Mouse (Mus musculus): ENCODE measurements at regions not wholly inside any gene's neighbourhood (a gene's known extent, or its start where the extent isn't known, plus 50 kb on each side); places are given as distances from the start of the nearest gene placed in this dataset.

DNA sequence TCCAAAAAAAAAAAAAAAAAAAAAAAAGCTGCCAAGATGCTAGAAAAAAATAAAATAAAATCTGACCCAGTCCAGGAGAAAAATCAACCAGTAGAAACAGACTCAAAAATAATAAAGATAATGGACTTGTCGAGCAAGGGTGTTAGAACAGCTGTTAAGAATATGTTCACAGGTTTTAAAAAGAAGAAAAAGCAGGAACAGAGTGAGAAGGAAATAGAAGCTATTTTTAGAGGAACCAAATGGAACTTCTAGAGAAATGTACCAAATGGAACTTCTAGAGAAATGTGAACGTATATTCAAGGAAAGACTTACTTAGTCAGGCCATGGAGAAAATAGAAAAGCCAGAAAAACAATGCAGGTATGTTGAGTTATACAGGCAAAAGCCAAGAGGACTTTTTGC is 662.4 kb upstream of the Jmjd1c start:
- no peak for ATAC-seq (replicated peaks; ENCODE audit: insufficient number of reproducible peaks, low FRiP score, low TSS enrichment, poor library complexity, severe bottlenecking)

DNA sequence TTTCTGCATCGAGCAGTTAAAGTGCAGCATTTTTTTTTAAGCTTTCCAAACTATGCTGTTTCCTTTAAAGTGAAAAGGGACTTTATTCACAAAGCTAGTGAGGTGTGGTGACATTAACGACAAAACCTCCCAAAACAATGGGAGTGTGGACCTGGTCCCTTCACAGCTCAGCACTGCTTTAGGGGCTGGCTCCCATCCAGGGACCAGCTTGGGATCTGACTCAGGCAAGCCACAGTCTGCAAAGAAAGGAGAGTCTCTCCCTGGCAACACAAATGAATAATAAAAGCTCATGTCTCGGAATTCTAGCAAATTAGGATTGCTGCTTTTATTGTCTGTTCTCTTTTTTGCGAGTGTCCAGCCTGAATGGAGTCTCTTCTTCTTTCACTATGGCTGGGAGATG is 625.2 kb upstream of the Jmjd1c start:
- ATAC-seq (replicated peaks; ENCODE audit: insufficient number of reproducible peaks, low FRiP score, low TSS enrichment, poor library complexity, severe bottlenecking) = no peak

DNA sequence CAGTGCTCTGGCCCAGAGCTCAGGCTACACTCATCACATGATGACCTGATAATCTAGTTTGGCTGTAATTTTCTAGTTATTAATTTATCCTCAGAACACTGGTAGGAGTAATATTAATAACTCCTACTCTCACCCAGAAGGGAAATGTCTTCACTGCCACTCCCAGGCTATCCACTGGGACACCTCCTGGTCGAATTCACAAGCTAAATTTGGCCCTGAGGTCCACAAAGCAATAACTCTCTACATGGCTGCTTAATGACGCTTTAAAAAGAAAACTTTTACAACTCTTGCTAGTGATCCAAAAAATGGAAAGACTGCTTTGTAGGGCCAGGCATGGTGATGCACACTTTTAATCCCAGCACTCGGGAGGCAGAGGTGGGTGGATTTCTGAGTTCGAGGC is 623.9 kb upstream of the Jmjd1c start:
- no peak for ATAC-seq (replicated peaks; ENCODE audit: insufficient number of reproducible peaks, low FRiP score, low TSS enrichment, poor library complexity, severe bottlenecking)

DNA sequence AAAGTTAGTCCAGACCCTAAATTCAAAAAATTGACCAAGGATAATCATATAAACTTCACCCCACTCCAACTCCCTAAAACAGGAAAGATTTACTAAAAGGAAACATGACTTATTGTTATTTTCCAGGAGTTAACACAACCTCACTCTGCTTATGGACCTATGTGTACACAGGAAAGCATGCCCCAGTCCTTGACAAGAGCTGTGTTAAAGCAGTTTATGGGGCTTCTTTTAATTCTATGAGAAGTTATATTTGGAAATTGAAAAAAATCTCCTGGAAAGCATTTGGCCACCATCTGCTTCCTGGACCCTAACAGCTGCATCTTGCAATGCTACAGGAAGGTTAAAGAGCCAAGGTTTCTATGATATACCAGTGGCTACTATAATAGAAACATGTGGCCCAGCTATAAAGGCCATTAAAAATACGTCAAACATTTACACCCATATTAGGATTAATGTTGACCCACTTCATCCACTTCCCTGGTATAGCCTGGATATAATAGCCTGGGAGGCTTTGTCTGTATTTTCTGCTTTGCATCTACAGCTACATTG is 620.7 kb upstream of the Jmjd1c start:
- ATAC-seq (replicated peaks; ENCODE audit: insufficient number of reproducible peaks, low FRiP score, low TSS enrichment, poor library complexity, severe bottlenecking) = no peak

DNA sequence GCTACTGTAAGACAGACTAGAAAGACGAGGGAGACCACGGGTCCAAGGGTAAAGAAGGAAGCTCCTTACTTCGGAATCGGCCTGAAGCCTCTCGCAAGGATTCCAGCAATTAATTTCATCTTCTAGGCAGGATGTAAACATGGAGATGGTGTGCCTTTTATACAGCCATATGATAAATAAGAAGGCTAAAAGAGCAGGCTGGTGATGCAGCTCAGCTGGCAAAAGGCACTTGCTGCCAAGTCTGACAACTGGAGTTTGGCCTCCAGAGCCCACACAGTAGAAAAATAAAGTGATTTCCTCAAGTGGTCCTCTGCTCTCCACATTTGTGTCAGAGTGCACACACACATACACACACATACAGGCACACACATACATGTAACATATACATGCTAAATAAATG is 605.1 kb upstream of the Jmjd1c start:
- no peak for ATAC-seq (replicated peaks; ENCODE audit: insufficient number of reproducible peaks, low FRiP score, low TSS enrichment, poor library complexity, severe bottlenecking)

DNA sequence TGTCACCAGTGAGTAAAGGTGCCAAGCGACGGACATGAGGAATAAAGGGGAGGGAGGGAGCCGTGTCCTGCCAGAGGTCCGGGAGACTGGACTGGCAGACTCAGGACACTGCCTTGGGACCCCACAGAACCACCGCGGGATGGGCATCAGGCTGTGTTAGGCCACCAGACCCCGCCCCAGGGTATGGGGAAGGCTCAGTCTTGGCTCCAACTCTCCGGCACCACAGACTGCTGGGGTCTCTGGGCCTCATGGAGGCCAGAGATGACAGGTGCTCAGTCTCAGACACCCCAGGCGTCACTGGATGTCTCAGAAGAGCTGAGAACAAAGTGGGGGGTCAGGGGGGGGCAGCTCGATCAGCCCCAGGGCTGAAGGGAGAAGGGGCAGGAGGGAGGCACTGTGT is 604.1 kb upstream of the Jmjd1c start:
- ATAC-seq (replicated peaks; ENCODE audit: insufficient number of reproducible peaks, low FRiP score, low TSS enrichment, poor library complexity, severe bottlenecking) = no peak; the same call in 1 of the 2 replicates

DNA sequence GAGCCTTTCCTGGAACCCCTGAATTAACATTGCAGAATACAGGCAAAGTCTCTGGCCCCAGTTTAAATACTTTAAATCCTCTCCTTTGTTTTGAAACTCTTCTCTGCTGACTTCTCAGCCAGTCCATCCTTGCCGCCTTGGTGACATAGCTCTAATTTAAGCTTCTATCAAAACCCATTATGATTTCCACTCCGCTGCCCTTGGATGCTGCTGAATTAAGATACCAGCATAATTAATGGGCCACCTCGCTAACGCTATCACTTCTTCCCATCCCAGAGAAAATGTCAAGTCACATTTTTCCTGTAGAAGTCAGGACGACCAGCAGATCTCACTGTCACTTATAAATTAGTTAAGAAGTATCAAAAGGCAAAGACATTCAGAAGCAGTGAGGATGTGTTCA is 556.1 kb upstream of the Jmjd1c start:
- no peak for ATAC-seq (replicated peaks; ENCODE audit: insufficient number of reproducible peaks, low FRiP score, low TSS enrichment, poor library complexity, severe bottlenecking)

DNA sequence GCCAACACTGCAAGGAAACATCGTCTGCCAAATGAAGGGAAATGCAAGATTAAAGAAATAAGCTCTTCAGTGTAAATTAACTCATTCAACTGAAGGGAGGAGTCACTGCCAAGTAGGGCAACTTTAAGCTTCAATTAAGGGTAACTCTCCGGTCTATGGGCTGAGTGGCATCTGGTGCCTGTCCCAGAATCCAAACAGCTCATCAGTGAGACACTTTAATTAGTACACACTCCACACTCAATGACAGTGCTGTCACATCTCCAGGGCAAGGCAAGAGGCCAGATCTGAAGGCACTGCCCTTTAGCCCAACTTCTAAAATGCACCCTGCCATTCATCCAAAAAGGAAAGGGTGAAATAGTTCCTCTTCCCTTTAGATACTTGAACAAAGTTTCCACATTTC is 549.3 kb upstream of the Jmjd1c start:
- no peak for ATAC-seq (replicated peaks; ENCODE audit: insufficient number of reproducible peaks, low FRiP score, low TSS enrichment, poor library complexity, severe bottlenecking)

DNA sequence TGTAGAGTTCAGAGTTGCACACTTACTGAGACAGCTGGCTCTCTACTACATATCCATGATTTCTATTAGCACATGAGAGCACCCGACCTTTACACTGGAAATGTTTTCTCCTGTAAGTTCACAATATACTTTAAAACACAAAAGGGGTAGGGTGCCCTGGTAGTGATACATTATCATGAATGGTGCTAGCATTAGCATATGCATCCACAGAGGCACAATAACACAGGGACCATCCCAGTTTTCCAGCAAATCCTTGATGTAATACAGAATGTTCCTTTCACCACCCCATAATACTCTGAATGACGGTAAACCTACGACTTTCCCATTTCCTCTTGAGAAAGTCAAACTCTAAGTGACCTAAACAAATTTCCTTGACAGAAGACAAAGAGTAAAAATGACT is 548.3 kb upstream of the Jmjd1c start:
- ATAC-seq (replicated peaks; ENCODE audit: insufficient number of reproducible peaks, low FRiP score, low TSS enrichment, poor library complexity, severe bottlenecking) = no peak

DNA sequence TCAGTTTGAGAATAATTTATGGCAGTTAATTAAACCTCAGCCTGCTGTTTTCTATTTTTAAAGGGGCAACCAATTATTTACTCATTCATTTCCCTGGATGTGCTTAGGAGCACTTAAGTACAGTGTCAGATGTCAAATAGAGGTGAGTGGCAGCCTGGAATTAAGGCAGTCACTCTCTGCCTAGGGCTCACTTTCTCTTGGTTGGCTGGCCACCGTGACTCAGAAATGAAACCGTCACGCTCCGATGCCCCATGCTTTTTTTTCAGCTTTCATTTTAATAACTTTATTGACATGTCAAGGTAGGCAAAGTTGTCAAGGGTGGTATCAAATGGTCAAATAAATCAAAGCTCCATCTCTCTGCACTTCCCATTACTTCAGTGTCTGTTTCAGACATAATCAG is 547.9 kb upstream of the Jmjd1c start:
- no peak for ATAC-seq (replicated peaks; ENCODE audit: insufficient number of reproducible peaks, low FRiP score, low TSS enrichment, poor library complexity, severe bottlenecking)

DNA sequence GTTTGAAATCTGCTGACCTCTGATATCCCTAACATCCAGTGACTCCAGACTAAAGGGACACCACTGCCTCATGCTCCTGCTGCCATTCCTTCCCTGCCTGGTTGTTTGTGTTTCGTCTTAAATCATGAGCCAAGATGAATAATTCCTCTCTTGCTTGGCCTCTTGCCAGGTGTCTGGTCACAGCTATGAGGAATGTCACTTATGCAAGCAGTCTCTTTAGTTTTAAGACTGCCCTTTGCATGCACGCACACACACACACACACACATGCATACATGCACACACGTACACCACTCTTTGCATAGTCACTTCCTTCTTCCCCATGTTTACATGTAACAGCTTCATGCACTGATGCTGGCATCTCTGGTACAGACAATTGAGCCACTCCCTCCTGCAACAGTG is 543.0 kb upstream of the Jmjd1c start:
- ATAC-seq (replicated peaks; ENCODE audit: insufficient number of reproducible peaks, low FRiP score, low TSS enrichment, poor library complexity, severe bottlenecking) = no peak

DNA sequence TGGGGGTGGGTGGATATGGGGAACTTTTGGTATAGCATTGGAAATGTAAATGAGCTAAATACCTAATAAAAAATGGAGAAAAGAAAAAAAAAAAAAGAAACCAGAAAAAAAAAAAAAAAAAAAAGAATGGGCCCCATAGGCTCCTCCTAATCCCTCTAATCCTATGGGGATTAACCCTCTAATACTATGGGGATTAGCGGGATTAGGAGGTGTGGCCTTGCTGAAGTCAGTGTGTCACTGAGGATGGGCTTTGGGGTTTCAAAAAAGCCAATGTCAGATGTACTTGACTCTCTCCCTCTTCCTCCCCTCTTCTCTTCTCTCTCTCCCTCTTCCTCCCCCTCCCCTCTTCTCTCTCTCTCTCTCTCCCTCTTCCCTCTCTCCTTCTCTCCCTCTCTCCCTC is 541.7 kb upstream of the Jmjd1c start:
- no peak for ATAC-seq (replicated peaks; ENCODE audit: insufficient number of reproducible peaks, low FRiP score, low TSS enrichment, poor library complexity, severe bottlenecking)

DNA sequence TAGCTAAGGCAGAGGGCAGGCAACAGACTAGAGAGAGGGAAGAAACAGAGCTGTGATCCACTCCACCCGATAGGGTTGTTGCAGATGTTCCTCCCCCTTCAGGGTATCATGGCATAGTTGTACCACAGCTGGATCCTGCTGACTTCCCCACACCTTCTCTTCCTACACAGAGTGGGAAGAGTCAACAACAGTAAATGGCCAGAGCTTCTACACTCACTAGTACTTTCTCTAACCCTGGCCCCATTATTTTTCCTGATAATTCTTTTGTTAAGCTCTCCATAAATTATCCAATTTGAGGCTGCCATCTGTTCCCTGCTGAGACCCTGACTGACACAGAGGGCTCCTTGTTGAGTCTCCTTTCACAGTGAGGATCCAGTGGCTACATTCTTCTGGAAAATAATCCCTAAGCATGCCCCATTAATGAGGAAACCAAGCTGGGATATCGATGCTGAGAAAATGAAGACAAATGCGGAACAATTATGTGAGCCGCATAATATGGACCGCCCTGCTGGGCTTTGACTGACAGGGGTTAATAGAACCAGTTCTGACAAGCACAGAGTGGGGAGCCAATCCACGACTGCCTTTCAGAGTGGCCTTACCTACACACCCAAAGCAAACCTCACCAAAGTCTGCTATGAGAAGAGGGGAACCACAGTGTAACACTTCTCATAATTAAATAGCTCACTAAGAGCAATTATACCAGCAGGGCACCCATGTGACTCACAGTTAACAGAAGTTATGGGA is 537.7 kb upstream of the Jmjd1c start:
- ATAC-seq (replicated peaks; ENCODE audit: insufficient number of reproducible peaks, low FRiP score, low TSS enrichment, poor library complexity, severe bottlenecking) = no peak

DNA sequence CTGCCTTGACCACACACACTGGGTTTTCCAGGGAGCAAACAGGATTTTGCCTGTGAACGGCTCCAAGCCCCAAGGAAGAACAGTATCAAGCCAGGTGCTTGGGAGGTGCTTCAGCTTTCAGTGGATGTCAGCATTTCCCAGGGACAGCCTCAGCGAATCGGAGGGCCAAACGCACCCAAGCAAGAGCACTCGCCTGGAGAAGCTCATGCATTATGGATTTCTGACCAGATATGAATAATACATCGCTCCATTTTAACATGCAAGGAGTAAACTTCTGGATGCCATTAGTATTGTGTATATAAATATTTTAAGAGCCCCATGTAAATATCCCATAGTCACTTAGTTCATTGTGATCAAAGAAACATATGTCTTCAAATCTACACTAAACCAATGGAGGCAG is 530.6 kb upstream of the Jmjd1c start:
- ATAC-seq (replicated peaks; ENCODE audit: insufficient number of reproducible peaks, low FRiP score, low TSS enrichment, poor library complexity, severe bottlenecking) = no peak

DNA sequence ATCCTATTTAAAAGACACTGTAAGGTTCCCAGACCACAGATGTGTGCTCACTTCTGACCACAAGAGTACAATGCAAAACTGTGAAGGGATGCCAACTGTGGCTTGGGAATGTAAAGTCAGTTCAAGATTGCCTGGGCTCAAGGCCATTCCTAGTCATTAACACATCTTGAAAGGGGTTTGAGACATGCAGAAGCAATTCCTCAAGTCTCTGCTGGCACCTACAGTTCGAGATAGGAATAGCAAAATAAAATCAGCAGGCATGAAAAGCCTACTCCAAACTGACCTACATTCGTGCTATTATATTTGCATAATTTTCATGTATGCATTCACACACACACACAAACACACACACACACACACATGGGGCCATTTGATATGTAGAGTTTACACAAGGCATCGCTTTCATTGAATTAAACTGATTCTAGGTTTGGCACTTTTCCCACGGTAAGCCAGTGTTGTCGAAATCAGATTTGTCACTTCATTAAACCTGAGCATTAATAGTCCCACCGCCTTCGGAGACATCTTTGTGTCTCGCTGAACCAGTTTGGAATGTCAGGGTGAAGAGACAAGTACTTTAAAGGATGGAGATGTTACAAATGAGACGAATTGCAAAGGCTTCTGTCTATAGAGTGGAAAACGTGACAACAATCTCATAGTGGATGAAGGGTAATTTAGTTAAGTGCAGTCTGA is 520.9 kb upstream of the Jmjd1c start:
- ATAC-seq (replicated peaks; ENCODE audit: insufficient number of reproducible peaks, low FRiP score, low TSS enrichment, poor library complexity, severe bottlenecking) = no peak

DNA sequence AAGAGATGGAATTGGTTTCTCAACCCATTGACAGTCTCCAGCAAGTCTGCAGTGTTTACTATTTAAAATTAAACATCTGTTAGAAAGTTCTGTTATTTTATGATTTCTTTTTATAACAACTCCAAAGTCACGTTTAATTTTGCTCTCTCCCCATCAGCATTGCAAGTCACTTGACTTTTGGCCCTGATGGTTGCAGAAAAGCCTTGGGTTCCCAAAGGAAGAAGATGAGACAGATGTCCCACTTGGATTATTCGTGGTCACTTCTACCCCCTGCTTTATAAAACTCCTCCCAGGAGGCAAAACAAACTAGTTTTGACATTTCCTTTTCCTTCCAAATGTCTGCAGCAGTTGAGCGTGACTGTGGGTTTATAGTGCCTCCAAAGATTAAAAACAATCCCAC is 502.9 kb upstream of the Jmjd1c start:
- no peak for ATAC-seq (replicated peaks; ENCODE audit: insufficient number of reproducible peaks, low FRiP score, low TSS enrichment, poor library complexity, severe bottlenecking)

DNA sequence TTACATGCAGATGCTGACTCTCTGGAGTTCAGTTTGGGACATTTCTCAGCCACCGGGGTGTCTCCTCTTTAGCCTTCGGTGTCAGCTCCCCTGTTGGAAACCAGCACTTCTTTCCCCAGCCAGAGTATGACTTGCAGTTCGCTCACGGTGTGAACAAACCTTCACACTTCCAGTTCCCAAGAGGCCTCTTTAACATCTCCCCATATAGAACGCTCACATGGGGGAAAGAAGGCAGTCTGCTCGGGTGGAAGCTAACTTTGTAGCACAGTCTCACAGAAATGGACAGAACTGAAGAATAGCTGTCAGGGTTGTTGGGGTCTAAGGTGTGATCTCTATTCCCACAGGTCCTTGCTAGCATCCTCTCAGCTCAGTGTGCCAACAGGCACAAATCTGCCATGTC is 502.4 kb upstream of the Jmjd1c start:
- ATAC-seq (replicated peaks; ENCODE audit: insufficient number of reproducible peaks, low FRiP score, low TSS enrichment, poor library complexity, severe bottlenecking) = no peak

DNA sequence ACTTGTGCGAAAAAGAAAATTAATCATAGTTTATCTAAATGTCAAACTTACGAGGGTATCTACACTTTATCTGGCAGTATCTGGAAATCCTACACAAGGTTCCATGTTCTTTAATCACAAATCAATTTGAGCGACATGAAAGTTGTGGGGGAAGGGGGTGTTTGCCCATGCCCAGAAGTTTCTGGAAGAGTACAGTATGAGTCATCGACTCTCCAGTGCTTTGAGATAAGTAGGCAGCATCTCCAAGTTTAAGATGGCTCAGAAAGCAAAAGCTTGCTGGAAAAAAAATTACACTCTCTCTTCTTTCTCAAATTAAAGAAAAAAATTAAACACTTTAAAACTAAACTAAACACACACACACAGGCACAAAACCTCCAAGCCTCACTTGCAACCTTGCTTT is 498.0 kb upstream of the Jmjd1c start:
- ATAC-seq (replicated peaks; ENCODE audit: insufficient number of reproducible peaks, low FRiP score, low TSS enrichment, poor library complexity, severe bottlenecking) = no peak

DNA sequence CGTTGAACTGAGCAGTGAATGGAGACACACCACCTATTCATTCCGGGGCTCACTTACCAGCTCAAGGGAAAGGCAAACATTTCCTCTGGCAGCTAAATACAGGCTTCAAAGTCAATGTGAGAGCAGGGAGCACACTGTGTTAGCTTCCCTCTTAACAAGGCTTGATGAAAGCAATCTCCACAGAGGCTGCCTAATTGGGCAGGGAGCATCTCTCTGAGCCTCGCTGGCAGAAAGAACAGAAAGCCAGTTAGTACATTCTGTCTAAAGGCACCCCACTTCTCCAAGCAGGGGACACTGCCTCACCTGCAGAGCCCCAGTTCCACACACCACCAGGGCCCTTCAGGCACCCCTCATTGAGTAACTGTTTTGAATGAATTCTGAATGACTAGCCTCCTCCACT is 488.8 kb upstream of the Jmjd1c start:
- ATAC-seq (replicated peaks; ENCODE audit: insufficient number of reproducible peaks, low FRiP score, low TSS enrichment, poor library complexity, severe bottlenecking) = no peak

DNA sequence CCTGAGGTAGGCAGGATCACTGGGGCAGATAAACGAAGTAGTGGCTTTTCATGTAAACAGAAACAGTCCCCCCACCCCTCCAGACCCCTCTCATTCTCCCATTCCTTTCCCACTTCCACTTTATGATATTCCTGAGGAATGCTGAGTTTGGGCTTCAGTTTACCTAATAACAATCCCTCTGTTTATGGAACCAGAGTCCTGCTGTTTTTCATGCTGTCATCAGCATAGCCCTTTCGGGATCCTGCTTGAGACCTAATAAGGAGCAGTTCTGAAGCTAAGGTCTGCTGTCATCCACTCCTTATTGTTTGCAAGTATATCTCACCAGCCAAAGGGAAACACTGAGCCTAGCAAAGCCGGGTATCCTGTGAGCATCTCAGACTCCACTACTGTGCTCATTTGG is 479.6 kb upstream of the Jmjd1c start:
- no peak for ATAC-seq (replicated peaks; ENCODE audit: insufficient number of reproducible peaks, low FRiP score, low TSS enrichment, poor library complexity, severe bottlenecking)

Data from monocyte, adult 5-6 weeks (primary cell).